Mouse (Mus musculus) retina, embryonic 14.5 days (tissue): ENCODE measurements around the gene 1700015G11Rik.

ENCODE experiments used
- DNase-seq: peaks from one replicate; pipeline ENCODE4 v3.0.0-alpha.2; 2015; ENCODE audit warnings: low spot score

Gene 1700015G11Rik

GRCm38 (mm10) chr7:51967581-51967980 lies 47.9 kb downstream of the 1700015G11Rik start:
- DNase-seq = no peak

GRCm38 (mm10) chr7:51964681-51965080 lies 50.8 kb downstream of the 1700015G11Rik start:
- no peak for DNase-seq

- DNase-seq = no peak
Measured at GRCm38 (mm10) chr7:51962219-51962952, 53.1 kb downstream of the 1700015G11Rik start.
